Mouse (Mus musculus): ENCODE results near the gene Opcml. TPM values are rescaled to one million over a fixed set of nuclear protein-coding genes. Genes with fewer than 3 reads are reported as not detected.

The Opcml gene
- total and polyA plus RNA-seq, 2 experiments from 2014 or later: 0.49 to 0.57 TPM

- Histone ChIP-seq H3K27ac (ENCODE audit: low read depth) (no peak overlapping the region), H3K4me3 (ENCODE audit: low read depth, low read length) (no peak overlapping the region), H3K4me1 (ENCODE audit: control insufficient read depth, insufficient read depth) (no peaks in the 10 kb centered on the region), H3K27me3 (ENCODE audit: control insufficient read depth, insufficient read depth, low read length) (no peaks in the 10 kb centered on the region), H3K9me3 (replicated peaks; ENCODE audit: control insufficient read depth, low read length) (no peaks in the 10 kb centered on the region), H3K36me3 (replicated peaks; ENCODE audit: control insufficient read depth, insufficient read depth, low read length) (no peaks in the 10 kb centered on the region), H3K4me2 (ENCODE audit: low read depth, low read length) (no peak overlapping the region), H3K9ac (replicated peaks; ENCODE audit: low read depth, low read length) (no peak overlapping the region)
- DNase-seq (ENCODE audit: low spot score) (no peak), ATAC-seq (ENCODE audit: insufficient read depth, low read depth) (no peak)
- 59% methylated on average over 2 of the region's 2 CpGs for WGBS
- no peak for TF ChIP-seq CTCF (IDR thresholded peaks at IDR 0.05; ENCODE audit: low read depth)
- TF ChIP-seq EP300 (IDR thresholded peaks at IDR 0.05; ENCODE audit: low read depth): no peak
Measured at GRCm38 (mm10) chr9:28057171-28057845, 266.7 kb downstream of the Opcml start.

GRCm38 (mm10) chr9:28065126-28065525 lies 274.6 kb downstream of the Opcml start:
- no peak for TF ChIP-seq EP300 (IDR thresholded peaks at IDR 0.05; ENCODE audit: low read depth)
- no peak for TF ChIP-seq CTCF (IDR thresholded peaks at IDR 0.05; ENCODE audit: low read depth)
- Histone ChIP-seq H3K9ac (replicated peaks; ENCODE audit: low read depth, low read length) (no peak overlapping the region), H3K4me3 (ENCODE audit: low read depth, low read length) (no peak overlapping the region), H3K27ac (ENCODE audit: low read depth) (no peak overlapping the region), H3K36me3 (replicated peaks; ENCODE audit: control insufficient read depth, insufficient read depth, low read length) (no peaks in the 10 kb centered on the region), H3K9me3 (replicated peaks; ENCODE audit: control insufficient read depth, low read length) (no peaks in the 10 kb centered on the region), H3K27me3 (ENCODE audit: control insufficient read depth, insufficient read depth, low read length) (no peaks in the 10 kb centered on the region), H3K4me2 (ENCODE audit: low read depth, low read length) (no peak overlapping the region), H3K4me1 (ENCODE audit: control insufficient read depth, insufficient read depth) (no peaks in the 10 kb centered on the region)
- DNase-seq (ENCODE audit: low spot score): no peak
- no peak for ATAC-seq (ENCODE audit: insufficient read depth, low read depth)

GRCm38 (mm10) chr9:28080694-28081093 lies 290.1 kb downstream of the Opcml start:
- H3K27ac ChIP-seq (ENCODE audit: low read depth): no peak overlapping the region
- no peaks in the 10 kb centered on the region for H3K36me3 ChIP-seq (replicated peaks; ENCODE audit: control insufficient read depth, insufficient read depth, low read length)
- no peaks in the 10 kb centered on the region for H3K27me3 ChIP-seq (ENCODE audit: control insufficient read depth, insufficient read depth, low read length)
- ATAC-seq (ENCODE audit: insufficient read depth, low read depth): no peak
- DNase-seq (ENCODE audit: low spot score): no peak
- 55% methylated on average over 4 of the region's 4 CpGs for WGBS
- no peaks in the 10 kb centered on the region for H3K4me1 ChIP-seq (ENCODE audit: control insufficient read depth, insufficient read depth)
- TF ChIP-seq EP300 (IDR thresholded peaks at IDR 0.05; ENCODE audit: low read depth) (no peak), CTCF (IDR thresholded peaks at IDR 0.05; ENCODE audit: low read depth) (no peak)
- no peak overlapping the region for H3K4me2 ChIP-seq (ENCODE audit: low read depth, low read length)
- no peaks in the 10 kb centered on the region for H3K9me3 ChIP-seq (replicated peaks; ENCODE audit: control insufficient read depth, low read length)
- no peak overlapping the region for H3K9ac ChIP-seq (replicated peaks; ENCODE audit: low read depth, low read length)
- no peak overlapping the region for H3K4me3 ChIP-seq (ENCODE audit: low read depth, low read length)

- ATAC-seq (ENCODE audit: insufficient read depth, low read depth) (no peak), DNase-seq (ENCODE audit: low spot score) (no peak)
- 70% methylated on average over 3 of the region's 3 CpGs for WGBS
- H3K4me1 ChIP-seq (ENCODE audit: control insufficient read depth, insufficient read depth): no peaks in the 10 kb centered on the region
- no peaks in the 10 kb centered on the region for H3K36me3 ChIP-seq (replicated peaks; ENCODE audit: control insufficient read depth, insufficient read depth, low read length)
- TF ChIP-seq CTCF (IDR thresholded peaks at IDR 0.05; ENCODE audit: low read depth): no peak
- no peak for TF ChIP-seq EP300 (IDR thresholded peaks at IDR 0.05; ENCODE audit: low read depth)
- H3K9me3 ChIP-seq (replicated peaks; ENCODE audit: control insufficient read depth, low read length): no peaks in the 10 kb centered on the region
- no peaks in the 10 kb centered on the region for H3K27me3 ChIP-seq (ENCODE audit: control insufficient read depth, insufficient read depth, low read length)
- no peak overlapping the region for H3K4me3 ChIP-seq (ENCODE audit: low read depth, low read length)
- H3K4me2 ChIP-seq (ENCODE audit: low read depth, low read length): no peak overlapping the region
- no peak overlapping the region for H3K9ac ChIP-seq (replicated peaks; ENCODE audit: low read depth, low read length)
- H3K27ac ChIP-seq (ENCODE audit: low read depth): no peak overlapping the region
Measured at GRCm38 (mm10) chr9:28083754-28084153, 293.2 kb downstream of the Opcml start.

DNA sequence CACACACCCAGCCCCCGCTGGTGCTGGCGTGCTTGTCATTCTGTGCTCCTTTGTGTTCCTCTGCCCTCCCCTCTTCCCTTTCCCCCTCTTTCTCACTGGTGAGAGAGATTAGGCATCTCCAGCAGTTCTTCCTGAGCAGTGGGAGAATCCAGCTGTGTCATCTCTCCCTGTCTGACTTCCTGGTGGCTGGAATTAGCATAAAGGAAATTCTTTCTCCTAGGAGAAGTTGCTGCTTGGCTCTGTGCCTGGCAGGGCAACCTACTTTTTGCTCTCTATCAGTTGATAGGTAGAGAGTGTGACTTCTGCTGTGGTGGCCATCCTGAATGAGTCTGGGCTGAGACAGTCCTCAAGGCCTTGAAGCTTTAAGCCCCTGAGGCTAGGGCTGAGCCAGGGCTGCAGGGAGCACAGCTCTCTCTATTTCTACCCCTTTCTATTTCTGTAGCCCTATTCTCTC lies 293.7 kb downstream of the Opcml start:
- Histone ChIP-seq H3K27me3 (ENCODE audit: control insufficient read depth, insufficient read depth, low read length) (no peaks in the 10 kb centered on the region), H3K9me3 (replicated peaks; ENCODE audit: control insufficient read depth, low read length) (no peaks in the 10 kb centered on the region), H3K4me1 (ENCODE audit: control insufficient read depth, insufficient read depth) (no peaks in the 10 kb centered on the region), H3K4me3 (ENCODE audit: low read depth, low read length) (no peak overlapping the region), H3K27ac (ENCODE audit: low read depth) (no peak overlapping the region), H3K4me2 (ENCODE audit: low read depth, low read length) (no peak overlapping the region), H3K9ac (replicated peaks; ENCODE audit: low read depth, low read length) (no peak overlapping the region), H3K36me3 (replicated peaks; ENCODE audit: control insufficient read depth, insufficient read depth, low read length) (no peaks in the 10 kb centered on the region)
- TF ChIP-seq CTCF (IDR thresholded peaks at IDR 0.05; ENCODE audit: low read depth) (no peak), EP300 (IDR thresholded peaks at IDR 0.05; ENCODE audit: low read depth) (no peak)
- ATAC-seq (ENCODE audit: insufficient read depth, low read depth) (no peak; the same call in 1 of the 2 replicates), DNase-seq (ENCODE audit: low spot score) (peak; percentile 8)
- WGBS: 22% methylated on average over 2 of the region's 2 CpGs

DNA sequence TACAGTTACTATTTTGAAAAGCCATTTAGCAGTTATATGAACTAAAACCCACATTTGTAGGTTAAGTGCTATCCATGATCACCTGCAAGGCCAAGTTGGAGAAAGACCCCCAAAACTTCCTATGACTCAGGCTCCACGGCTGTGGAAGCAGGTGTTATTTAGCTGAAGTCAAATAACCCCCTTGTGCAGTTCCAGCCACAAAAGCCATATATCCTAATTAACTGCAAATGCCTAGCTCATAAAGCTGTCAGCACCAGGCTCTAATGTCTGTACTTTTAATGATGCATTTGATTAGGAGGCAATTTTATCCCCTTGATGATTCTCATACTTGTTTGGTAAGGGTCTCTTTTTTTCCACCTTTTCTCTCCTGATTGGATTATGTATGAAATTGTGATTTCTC lies 300.8 kb downstream of the Opcml start:
- no peak overlapping the region for H3K4me3 ChIP-seq (ENCODE audit: low read depth, low read length)
- TF ChIP-seq EP300 (IDR thresholded peaks at IDR 0.05; ENCODE audit: low read depth) (no peak), CTCF (IDR thresholded peaks at IDR 0.05; ENCODE audit: low read depth) (no peak)
- H3K4me1 ChIP-seq (ENCODE audit: control insufficient read depth, insufficient read depth): no peaks in the 10 kb centered on the region
- H3K4me2 ChIP-seq (ENCODE audit: low read depth, low read length): no peak overlapping the region
- no peak overlapping the region for H3K9ac ChIP-seq (replicated peaks; ENCODE audit: low read depth, low read length)
- no peak overlapping the region for H3K27ac ChIP-seq (ENCODE audit: low read depth)
- no peak for ATAC-seq (ENCODE audit: insufficient read depth, low read depth)
- DNase-seq (ENCODE audit: low spot score): no peak
- WGBS: 58% methylated on average over 1 of the region's 1 CpGs
- H3K9me3 ChIP-seq (replicated peaks; ENCODE audit: control insufficient read depth, low read length): no peaks in the 10 kb centered on the region
- H3K36me3 ChIP-seq (replicated peaks; ENCODE audit: control insufficient read depth, insufficient read depth, low read length): no peaks in the 10 kb centered on the region
- no peaks in the 10 kb centered on the region for H3K27me3 ChIP-seq (ENCODE audit: control insufficient read depth, insufficient read depth, low read length)
